Mouse (Mus musculus) adrenal gland, postnatal 10 days (tissue): ENCODE results near the gene Slc16a8. TPM values are rescaled to one million over a fixed set of nuclear protein-coding genes. Genes with fewer than 3 reads are reported as not detected.
A peak's percentile ranks its signal among the peaks of the same experiment; 100 is the strongest.
"Not testable (repeated sequence)": the region's sequence is repeated elsewhere in the genome, so short reads cannot be mapped to it uniquely, and the experiment has no call there.

Experiments used
- DNase-seq: peaks from one replicate; pipeline ENCODE4 v3.0.0; 2021; ENCODE audit warnings: mixed read lengths
- total RNA-seq, 2 experiments: library from RNA; stranded (reverse); gene quantifications; 2 replicates each; pipeline ENCODE4 v1.2.3; 2021

The Slc16a8 gene
- total RNA-seq, 2 experiments from 2014 or later = 0.15 TPM; not detected in 1

- DNase-seq = no peak
Observed at GRCm38 (mm10) chr15:79262786-79263309, 8.3 kb upstream of the Slc16a8 start.

GRCm38 (mm10) chr15:79262375-79262774, 7.8 kb upstream of the Slc16a8 start:
- peak; percentile 42 for DNase-seq

- no peak for DNase-seq
Observed at GRCm38 (mm10) chr15:79261757-79262156, 7.2 kb upstream of the Slc16a8 start.

GRCm38 (mm10) chr15:79261095-79261725, 6.6 kb upstream of the Slc16a8 start:
- peak; percentile 35 for DNase-seq

- no peak for DNase-seq
Observed at GRCm38 (mm10) chr15:79258521-79258920, 4.0 kb upstream of the Slc16a8 start.

GRCm38 (mm10) chr15:79252580-79252979, 2.0 kb downstream of the Slc16a8 start:
- no peak for DNase-seq

- no peak for DNase-seq
Observed at GRCm38 (mm10) chr15:79251781-79252491, 2.6 kb downstream of the Slc16a8 start.

- no peak for DNase-seq
Observed at GRCm38 (mm10) chr15:79251168-79251567, 3.4 kb downstream of the Slc16a8 start.

- DNase-seq = peak; percentile 68
Observed at GRCm38 (mm10) chr15:79250236-79250635, 4.3 kb downstream of the Slc16a8 start.

- DNase-seq = no peak
Observed at GRCm38 (mm10) chr15:79245321-79245720, 9.2 kb downstream of the Slc16a8 start.

GRCm38 (mm10) chr15:79244071-79244893, 10.3 kb downstream of the Slc16a8 start:
- DNase-seq = peak; percentile 67

- peak; percentile 96 for DNase-seq
Observed at GRCm38 (mm10) chr15:79243234-79244042, 11.1 kb downstream of the Slc16a8 start.

GRCm38 (mm10) chr15:79242574-79243233, 11.9 kb downstream of the Slc16a8 start:
- DNase-seq = no peak

GRCm38 (mm10) chr15:79238036-79238435, 16.5 kb downstream of the Slc16a8 start:
- DNase-seq = no peak

- DNase-seq = no peak
Observed at GRCm38 (mm10) chr15:79235268-79235667, 19.3 kb downstream of the Slc16a8 start.

- peak; percentile 91 for DNase-seq
Observed at GRCm38 (mm10) chr15:79229058-79229821, 25.3 kb downstream of the Slc16a8 start, which contains the start of the genes Pick1 and Gm49486. Pick1 (plus strand) TSS chr15:79229173. Gm49486 (plus strand) TSS chr15:79229391.

GRCm38 (mm10) chr15:79225780-79226179, 28.8 kb downstream of the Slc16a8 start:
- not testable (repeated sequence) for DNase-seq

- DNase-seq = peak; percentile 94
Observed at GRCm38 (mm10) chr15:79224685-79225084, 29.9 kb downstream of the Slc16a8 start.

- no peak for DNase-seq
Observed at GRCm38 (mm10) chr15:79223641-79224040, 30.9 kb downstream of the Slc16a8 start.

GRCm38 (mm10) chr15:79219572-79219971, 35.0 kb downstream of the Slc16a8 start:
- DNase-seq = no peak
